Mouse (Mus musculus) bone marrow, adult 2 months (tissue): ENCODE results near the gene Ifitm3. TPM values are rescaled to one million over a fixed set of nuclear protein-coding genes. Genes with fewer than 3 reads are reported as not detected.

Source experiments
- H3K27ac ChIP-seq: fragments of 200-500 bp; 2 replicates; pipeline ENCODE4 v1.5.1; 2012; ENCODE audit warnings: low read depth, mild to moderate bottlenecking, control low read depth, inconsistent platforms, low read length; ENCODE audit not compliant: control insufficient read depth, poor library complexity, insufficient read depth
- H3K4me1 ChIP-seq: fragments of 200-500 bp; 2 replicates; pipeline ENCODE4 v1.6.1; 2011; ENCODE audit warnings: low read length; ENCODE audit not compliant: control insufficient read depth, insufficient read depth
- H3K4me3 ChIP-seq: fragments of 200-500 bp; replicated peaks from 2 replicates; pipeline ENCODE3; 2011; ENCODE audit warnings: mild to moderate bottlenecking, low read depth, low read length, control low read depth; ENCODE audit not compliant: control insufficient read depth
- CTCF ChIP-seq: fragments of 200-500 bp; IDR thresholded peaks from 2 replicates; pipeline ENCODE4 v1.5.1; 2011; ENCODE audit warnings: low read length, control low read depth; ENCODE audit not compliant: control insufficient read depth, insufficient read depth
- POLR2A ChIP-seq: fragments of 200-500 bp; IDR thresholded peaks from 2 replicates; pipeline ENCODE4 v1.6.1; 2011; ENCODE audit warnings: low read depth, mild to moderate bottlenecking, control low read depth, low read length, borderline replicate concordance; ENCODE audit not compliant: control insufficient read depth
- WGBS: fragments of 180-500 bp; shearing (Covaris S2); methylation state at CpG from one replicate; pipeline ENCODE4 v1.1.7; 2018; 5-methylcytosine and 5-hydroxymethylcytosine counted together
- polyA plus RNA-seq: library from polyadenylated mRNA; stranded (reverse); fragments of >200 nt; gene quantifications from 2 replicates; pipeline ENCODE4 v1.2.4, GENCODE M21; 2011; ENCODE audit warnings: low replicate concordance; ENCODE audit not compliant: missing spikeins, insufficient read depth, insufficient read length

Gene Ifitm3
- polyA plus RNA-seq, 1 experiment: 209 TPM

GRCm38 (mm10) chr7:141009665-141010064 lies 905 bp downstream of the Ifitm3 start:
- Histone ChIP-seq H3K27ac (peak overlapping the region; percentile 73; the same call in 1 of the 2 replicates), H3K4me1 (peaks cover 7% of the 10 kb centered on the region; the same call in 1 of the 2 replicates), H3K4me3 (peak overlapping the region; percentile 88)
- 38% methylated on average over 9 of the region's 9 CpGs for WGBS
- TF ChIP-seq POLR2A (no peak), CTCF (no peak)

DNA sequence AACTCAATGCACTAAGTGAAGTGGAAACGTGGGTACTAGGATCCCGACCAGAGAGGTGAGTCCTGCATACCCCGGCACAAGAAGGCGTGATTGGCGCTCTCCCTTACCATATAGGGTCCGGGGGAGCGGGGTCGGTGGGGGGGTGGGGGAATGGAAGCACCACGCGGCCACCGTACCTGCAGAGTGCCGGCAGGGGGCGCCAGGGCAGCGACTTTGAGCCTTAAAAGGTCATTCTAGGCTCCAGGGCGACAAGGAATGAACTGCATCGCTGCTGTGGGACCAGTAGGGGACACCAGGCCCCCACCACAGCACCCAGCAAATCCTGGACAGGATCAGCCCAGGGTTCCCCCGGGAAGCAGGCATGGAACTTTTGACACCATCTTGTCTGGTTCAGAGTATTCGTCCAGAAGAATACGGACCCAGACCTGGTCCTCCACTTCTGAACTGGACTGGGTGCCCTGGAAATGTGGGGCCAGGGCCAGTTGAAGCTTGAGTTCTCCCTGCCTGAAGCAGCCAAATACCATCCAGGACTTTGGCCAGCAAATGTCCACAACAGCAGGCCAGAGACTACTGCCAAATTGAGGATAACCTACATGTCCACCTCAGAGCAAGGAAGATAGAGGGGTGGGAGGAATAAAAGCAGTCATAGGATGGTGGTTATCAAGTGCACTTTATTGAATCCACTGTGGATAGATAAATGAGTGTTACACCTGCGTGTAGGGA lies 1.5 kb downstream of the Ifitm3 start:
- peak overlapping the region; percentile 88 for H3K4me3 ChIP-seq

DNA sequence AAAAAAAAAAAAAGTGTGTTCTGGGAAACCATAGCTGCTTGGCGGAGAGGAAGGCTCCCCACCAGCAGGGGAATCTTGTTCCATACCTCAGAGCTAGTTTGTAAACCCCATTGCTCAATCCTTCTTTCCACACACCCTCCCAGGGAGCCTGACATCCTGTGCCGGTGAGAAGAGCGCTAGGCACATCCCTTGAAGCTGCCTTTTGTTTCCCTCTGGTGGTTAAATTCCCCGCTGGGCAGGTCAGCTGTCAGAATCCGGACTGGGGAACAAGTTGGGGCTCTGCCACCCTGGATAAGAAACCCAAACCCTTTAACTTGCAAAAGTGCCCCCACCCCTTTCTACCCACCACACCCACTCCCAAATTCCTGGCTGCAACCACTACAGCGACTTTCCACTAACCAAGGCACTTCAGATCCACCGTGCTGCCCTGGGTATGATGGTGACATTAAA lies 2.2 kb downstream of the Ifitm3 start:
- Histone ChIP-seq H3K4me1 (peaks cover 7% of the 10 kb centered on the region; the same call in 1 of the 2 replicates), H3K4me3 (peak overlapping the region; percentile 11), H3K27ac (peak overlapping the region; percentile 66)
- peak; percentile 50; the same call in 1 of the 2 replicates for TF ChIP-seq CTCF
- TF ChIP-seq POLR2A: no peak
- WGBS: 8% methylated on average over 7 of the region's 7 CpGs

More for the DNA sequence above, 1.5 kb downstream of the Ifitm3 start:
- 4% methylated on average over 20 of the region's 20 CpGs for WGBS
- TF ChIP-seq CTCF (peak; percentile 94), POLR2A (no peak)
- peak overlapping the region; percentile 73 for H3K27ac ChIP-seq
- H3K4me1 ChIP-seq: peaks cover 7% of the 10 kb centered on the region; the same call in 1 of the 2 replicates

DNA sequence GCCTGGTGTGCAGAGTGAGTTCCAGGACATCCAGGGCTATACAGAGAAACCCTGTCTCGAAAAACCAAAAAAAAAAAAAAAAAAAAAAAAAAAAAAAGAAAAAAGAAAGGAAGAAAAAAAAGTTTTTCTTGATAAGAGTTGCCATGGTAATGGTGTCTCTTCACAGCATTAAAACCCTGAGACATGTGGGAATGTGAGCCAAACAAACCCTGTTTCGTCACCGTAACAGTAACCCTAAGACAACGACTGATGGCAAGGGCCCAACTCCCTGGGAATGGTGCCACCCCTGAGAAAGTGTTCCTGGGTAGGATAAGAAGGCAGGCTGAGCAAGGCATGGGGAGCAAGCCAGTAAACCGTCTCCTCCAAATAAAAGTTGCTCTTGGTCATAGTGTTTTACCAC lies 3.7 kb downstream of the Ifitm3 start:
- WGBS: 35% methylated on average over 5 of the region's 5 CpGs
- H3K4me1 ChIP-seq: peaks cover 7% of the 10 kb centered on the region; the same call in 1 of the 2 replicates
- no peak overlapping the region for H3K4me3 ChIP-seq
- no peak for TF ChIP-seq CTCF
- TF ChIP-seq POLR2A: no peak
- peak overlapping the region; percentile 56 for H3K27ac ChIP-seq

- H3K4me1 ChIP-seq: peaks cover 5% of the 10 kb centered on the region; the same call in 1 of the 2 replicates
- peak overlapping the region; percentile 41; the same call in 1 of the 2 replicates for H3K27ac ChIP-seq
Observed at GRCm38 (mm10) chr7:141006446-141006845, 4.1 kb downstream of the Ifitm3 start.

DNA sequence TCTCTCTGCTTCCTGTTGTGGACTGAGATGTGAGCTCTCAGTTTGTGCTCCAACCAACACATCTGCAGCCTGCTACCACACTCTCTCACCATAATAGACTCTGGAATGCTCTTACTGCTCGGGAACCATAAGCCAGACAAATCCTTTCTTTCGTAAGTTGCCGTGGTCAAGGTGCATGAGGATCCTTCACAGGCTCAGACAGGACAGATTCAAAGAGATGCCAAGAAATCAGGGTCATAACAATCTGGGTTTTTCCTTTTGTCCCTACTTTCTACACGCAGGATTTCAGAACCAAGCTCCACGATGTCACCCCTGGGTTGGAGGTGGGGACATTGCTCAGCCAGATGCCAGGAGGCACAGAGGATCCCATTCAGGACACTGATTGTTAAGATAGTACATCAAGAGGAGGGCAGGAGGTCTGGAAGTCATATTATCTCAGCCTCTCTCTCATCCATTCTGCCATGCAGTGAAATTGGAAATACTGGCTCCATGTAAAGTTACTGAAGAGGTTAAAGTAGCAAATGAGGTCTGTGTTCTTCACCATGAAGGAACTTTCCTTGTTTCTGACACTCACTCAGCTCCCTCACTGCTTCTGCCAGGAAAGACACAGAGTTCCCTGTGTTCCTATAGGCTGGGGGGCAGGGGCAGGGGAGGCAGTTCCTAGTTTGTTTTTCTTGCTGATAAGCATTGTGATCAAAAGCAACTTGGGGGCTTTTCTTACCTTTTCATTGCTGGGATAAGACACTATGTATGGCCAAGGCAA lies 7.1 kb downstream of the Ifitm3 start:
- H3K4me3 ChIP-seq: no peak overlapping the region
- H3K4me1 ChIP-seq: peaks cover 3% of the 10 kb centered on the region; the same call in 1 of the 2 replicates
- TF ChIP-seq CTCF (no peak), POLR2A (no peak)
- H3K27ac ChIP-seq: peak overlapping the region; percentile 33; the same call in 1 of the 2 replicates
- 77% methylated on average over 5 of the region's 5 CpGs for WGBS

More at GRCm38 (mm10) chr7:141006446-141006845, 4.1 kb downstream of the Ifitm3 start:
- 14% methylated on average over 6 of the region's 6 CpGs for WGBS
- TF ChIP-seq POLR2A (no peak), CTCF (no peak)
- no peak overlapping the region for H3K4me3 ChIP-seq

GRCm38 (mm10) chr7:141000881-141001708 lies 9.5 kb downstream of the Ifitm3 start:
- Histone ChIP-seq H3K4me1 (peaks cover 1% of the 10 kb centered on the region; the same call in 1 of the 2 replicates), H3K27ac (peak overlapping the region; percentile 47), H3K4me3 (no peak overlapping the region)
- TF ChIP-seq POLR2A (no peak), CTCF (no peak)
- WGBS: 68% methylated on average over 15 of the region's 15 CpGs
